Mouse (Mus musculus) ES-Bruce4 (cell line): Measurements from ENCODE around the gene Tcta.

Experiments used
- CTCF ChIP-seq: IDR thresholded peaks from one replicate; pipeline ENCODE4 v1.8.1; 2011; ENCODE audit warnings: low read depth, low read length
- POLR2A ChIP-seq: IDR thresholded peaks from one replicate; pipeline ENCODE4 v1.8.1; 2011; ENCODE audit warnings: low read length; ENCODE audit not compliant: insufficient read depth

DNA sequence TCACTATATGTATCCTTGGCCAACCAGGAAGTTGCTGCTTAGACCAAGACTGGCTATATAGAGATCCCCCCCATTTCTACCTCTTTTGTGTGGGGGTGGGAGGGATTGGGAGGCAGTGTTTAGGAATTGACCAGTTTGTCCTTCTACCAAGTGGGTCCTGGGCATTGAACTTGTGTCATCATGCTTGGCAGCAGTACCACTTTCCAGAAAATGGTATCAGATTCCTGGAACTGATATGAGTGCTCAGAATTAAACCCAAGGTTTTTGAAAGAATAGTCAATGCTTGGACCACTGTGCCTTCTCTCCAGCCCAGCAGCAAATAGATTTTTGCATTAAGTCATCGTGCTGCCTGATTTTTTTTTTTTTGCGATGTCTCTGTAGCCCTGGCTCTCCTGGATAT lies 19.9 kb upstream of the Tcta start:
- no peak for TF ChIP-seq CTCF
- no peak for TF ChIP-seq POLR2A
